Mouse (Mus musculus): Measurements from ENCODE around the gene Snapc1.

GRCm38 (mm10) chr12:74023260-74023659 lies 59.0 kb downstream of the Snapc1 start:
- TF ChIP-seq MYOD1 (IDR thresholded peaks at IDR 0.05; ENCODE audit: control insufficient read depth, insufficient read length, low read depth): no peak
- TF ChIP-seq CTCF (IDR thresholded peaks at IDR 0.05; ENCODE audit: control insufficient read depth, insufficient read depth, insufficient read length): no peak
- TF ChIP-seq USF1 (IDR thresholded peaks at IDR 0.05; ENCODE audit: low read depth): no peak
- no peak for TF ChIP-seq MAX (IDR thresholded peaks at IDR 0.05)
- no peak for TF ChIP-seq CEBPB (IDR thresholded peaks at IDR 0.05; ENCODE audit: low read depth)
- no peak for TF ChIP-seq FOSL1 (IDR thresholded peaks at IDR 0.05; ENCODE audit: insufficient read depth, low read length, poor library complexity, severe bottlenecking)
